Mouse (Mus musculus) spleen, adult 18-20 months (tissue): Measurements from ENCODE around the gene Mettl7a1.
A peak's percentile ranks its signal among the peaks of the same experiment; 100 is the strongest.
"Not testable (repeated sequence)": the region's sequence is repeated elsewhere in the genome, so short reads cannot be mapped to it uniquely, and the experiment has no call there.

Source experiments
- DNase-seq, 2 experiments: peaks; one replicate each; pipeline ENCODE4 v3.0.0; 2022; ENCODE audit warnings: mixed read lengths in 2 of 2

Gene Mettl7a1

DNA sequence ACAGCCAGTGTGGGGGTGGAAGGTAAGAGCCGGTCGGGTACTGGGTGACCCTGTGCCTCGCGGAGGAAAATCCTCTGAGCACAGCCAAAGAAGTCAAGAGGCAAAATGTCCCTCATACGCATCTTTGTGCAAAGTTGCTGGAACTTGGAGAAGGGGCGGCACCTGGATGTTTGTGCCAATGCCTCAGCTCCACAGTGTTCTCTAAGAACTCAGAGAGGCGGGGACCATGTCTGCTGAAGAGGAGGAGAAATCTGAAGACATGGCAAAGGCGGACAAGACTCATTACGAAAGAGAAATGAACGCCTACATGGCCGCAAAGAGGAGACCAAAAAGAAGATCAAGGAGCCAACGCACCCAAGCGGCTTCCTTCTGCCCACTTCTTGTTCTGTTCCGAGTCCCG, 2.4 kb upstream of the Mettl7a1 start:
- DNase-seq, result no peak

DNA sequence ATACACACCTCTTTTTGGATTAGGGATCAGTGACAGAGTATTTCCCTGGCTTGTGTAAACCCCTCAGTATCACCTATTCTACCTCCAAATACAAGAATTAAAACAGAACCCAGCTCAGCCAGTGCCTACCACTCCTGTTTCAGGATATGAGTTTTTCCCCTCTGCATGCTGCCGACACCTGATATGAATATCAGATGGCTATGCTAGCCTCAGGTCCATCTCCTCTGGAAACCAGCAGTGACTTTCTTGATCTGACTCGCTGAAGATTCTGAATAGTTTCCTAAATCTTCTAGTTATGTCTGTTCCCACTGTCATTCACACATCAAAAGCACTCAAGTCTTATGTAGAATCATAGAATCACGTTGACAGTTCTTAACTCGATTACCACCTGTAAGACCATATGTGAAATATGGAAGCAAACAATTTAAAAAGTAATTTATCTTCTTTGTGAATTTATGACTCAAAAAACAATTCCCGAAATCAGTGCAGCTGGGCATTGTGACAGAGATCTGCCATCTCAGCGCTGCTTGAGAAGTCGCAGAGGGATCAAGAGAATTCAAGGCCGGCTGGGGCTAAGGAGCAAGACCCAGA, 417 bp upstream of the Mettl7a1 start:
- DNase-seq, result no peak

DNA sequence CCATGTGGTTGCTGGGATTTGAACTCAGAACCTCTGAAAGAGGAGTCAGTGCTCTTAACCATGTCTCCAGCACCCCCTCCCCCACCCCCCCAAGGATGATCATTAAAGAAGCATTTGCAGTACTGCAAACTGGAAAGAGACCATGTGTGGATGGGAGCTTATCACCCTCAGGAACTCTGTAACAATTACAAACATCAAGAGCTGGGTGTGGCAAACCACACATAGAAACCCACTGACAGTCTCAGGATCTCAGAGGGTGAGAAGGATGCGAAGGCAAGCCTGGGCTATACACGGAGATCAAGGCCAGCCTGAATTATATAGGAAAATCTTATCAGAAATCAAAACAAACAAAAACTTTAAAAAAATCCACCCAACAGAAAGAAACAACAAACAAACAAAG, 2.3 kb downstream of the Mettl7a1 start:
- DNase-seq, result no peak

DNA sequence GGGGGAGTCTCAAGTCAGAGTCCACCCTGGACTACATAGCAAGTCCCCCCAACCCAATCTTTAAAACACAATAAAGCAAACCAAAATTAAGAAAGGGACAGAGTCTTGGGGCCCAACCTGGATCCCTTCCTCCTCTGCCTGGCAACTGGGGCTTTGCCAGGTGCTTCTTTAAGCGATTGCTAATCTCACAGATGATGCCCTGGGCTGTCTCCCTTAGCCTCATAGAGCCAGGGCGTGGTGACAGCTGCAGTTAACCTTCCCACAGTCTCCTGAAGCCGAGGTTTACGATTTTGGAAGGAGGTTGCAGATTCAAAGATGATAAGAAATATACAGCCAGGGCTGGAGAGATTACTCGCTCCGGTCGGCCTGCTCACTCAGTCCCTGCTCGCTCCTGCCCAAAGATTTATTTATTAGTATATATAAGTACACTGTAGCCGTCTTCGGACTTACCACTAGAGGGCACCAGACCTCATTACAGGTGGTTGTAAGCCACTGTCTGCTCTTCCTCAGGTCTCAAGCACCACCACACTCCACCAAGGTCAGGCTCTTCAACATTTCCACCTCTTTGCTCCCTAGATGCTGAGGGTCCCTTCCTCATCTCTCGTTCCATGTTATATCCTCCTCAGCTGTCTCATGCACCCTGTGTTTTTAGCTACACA, 3.6 kb downstream of the Mettl7a1 start:
- peak in 1 of 2 experiments; percentile 23 for DNase-seq

DNA sequence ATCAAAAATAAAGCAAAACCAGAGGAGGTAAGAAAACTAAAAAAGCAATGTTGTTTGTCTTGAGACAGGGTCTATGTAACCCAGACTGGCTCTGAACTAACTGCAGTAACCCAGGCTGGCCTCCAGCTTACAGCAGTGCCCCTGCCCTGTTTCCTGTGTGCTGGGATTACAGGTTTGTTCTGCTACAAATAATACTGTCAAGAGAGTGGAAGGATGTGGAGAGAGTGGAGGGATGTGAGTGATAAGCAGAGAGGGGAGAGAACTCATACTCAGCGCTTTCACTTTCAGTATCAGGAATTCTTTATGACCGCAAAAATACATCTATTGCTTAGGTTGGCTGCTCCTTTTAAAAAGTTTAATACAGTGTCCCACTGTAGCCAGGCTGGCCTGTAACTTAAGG, 8.4 kb downstream of the Mettl7a1 start:
- no peak for DNase-seq

DNA sequence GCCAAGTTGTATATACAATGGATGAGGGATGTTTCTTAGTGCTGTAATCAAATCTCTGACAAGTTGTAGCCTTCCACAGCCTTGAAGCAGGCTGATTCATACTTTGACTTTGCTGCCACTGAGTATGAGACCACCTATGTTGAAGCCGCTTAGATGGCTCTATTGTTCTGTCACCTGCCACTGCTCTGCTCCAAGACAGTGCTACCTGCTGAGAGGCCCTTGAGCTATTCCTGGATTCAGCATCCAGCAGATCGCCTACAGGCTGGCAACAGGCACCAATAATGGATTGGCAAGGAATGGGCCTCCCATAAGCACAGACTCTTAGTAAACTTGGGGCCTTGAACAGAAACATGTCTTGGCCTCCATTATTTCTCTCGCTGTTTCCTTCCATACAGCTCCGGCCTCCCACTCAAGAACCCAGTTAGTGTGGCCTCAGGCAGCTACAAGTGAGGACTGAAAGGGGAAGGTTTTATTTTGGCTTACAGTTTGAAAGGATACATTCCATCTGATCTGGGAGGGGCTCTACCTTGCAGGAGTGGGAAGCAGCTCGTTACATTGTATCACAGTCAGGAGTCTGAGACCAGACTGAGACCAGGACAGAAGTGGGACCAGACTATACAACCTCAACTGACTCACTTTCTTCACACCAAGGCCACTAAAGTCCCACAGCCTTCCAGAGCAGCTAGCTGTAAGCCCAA, 10.7 kb downstream of the Mettl7a1 start:
- DNase-seq, result no peak

DNA sequence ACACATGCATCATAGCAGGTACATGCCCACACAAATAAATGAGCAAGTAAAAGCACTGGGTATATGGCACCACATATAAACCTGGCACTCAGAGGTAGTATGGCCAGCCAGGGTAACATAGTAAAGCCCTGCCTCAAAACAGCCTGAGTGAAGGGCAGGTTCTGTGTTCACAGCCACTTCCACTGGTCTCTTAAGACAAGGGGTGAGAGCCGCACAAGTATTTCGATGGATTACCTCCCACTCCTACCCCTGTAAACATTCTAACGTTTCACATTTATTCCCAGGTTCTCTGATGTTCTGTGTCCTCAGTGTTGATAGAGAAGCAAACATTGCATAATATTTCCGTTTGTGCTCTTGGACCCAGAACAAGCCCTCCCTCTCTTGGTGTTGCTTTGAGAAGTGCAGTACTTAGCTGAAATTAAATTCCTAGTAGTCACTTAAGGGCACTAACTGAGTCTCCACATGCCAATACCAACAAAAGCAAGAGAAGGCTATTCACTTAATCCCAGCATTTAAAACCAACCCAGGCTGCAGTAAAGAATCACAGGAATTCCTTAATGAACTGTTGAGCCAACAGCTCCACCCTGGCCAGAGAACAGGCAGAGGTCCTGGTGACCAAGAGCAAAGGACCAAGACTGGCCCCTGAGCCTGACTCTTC, 14.2 kb downstream of the Mettl7a1 start:
- not testable (repeated sequence) for DNase-seq

DNA sequence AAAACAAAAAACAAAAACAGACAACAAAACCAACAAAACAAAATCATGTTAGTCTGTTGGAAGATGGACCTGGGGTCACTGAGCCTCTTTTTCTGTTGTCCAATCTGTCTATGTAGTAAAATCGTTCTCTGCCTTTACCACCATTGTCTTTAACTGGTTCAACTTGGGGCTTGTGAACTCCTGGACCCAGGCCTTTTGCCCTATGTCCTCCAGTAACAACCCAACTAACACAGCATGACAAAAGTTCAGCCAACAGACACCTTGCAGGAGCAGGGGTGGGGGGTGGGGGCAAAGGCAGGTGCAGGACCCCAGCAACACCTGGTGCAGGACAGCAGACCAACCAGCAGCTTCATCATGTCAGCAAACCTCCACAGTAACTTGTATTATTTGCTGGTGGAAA, 15.9 kb downstream of the Mettl7a1 start:
- no peak for DNase-seq

DNA sequence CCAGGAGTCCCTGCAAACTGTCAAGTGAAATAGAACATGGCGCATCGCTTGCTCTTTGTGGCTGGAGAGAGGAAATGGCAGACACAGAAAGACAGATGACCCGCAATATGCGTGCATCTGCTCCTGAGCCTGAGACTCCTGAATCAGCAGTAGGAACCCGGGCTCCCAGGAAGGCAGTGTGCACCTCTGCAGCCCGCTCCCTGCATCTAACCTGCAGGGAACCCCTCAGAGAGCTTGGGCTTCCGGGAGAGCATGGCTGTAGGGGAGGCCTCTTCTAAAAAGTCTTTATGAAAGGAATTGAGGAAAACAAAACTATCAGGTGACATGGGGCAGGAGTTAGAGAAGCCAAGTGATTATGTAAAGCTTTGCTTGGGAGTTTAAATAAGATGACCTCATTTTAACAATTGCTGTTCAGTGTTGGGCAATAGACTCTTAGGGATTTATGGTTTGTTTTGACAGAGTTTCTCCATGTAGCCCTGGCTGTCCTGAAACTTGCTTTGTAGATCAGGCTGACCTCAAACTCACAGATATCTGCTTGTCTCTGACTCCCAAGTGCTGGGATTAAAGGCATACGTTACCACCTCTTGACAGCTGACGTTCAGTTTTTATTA, 16.5 kb downstream of the Mettl7a1 start:
- no peak for DNase-seq

DNA sequence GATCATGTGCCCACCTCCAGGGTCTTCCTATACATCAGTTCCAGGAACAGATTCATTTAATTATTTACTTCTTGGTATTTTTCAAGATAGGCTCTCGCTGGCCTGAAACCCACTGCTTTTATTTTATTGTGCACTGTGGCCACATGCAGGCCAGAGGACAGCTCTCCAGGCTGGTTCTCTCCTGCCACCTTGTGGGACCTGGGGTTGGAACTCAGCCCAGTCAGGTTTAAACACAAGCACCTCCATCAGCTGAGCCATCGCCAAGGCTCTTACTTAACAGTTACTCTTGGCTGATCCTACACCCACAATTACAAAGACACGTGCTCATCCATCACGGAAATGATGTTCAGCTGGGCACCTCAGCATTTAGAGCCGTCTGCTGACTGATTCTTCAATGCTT, 17.2 kb downstream of the Mettl7a1 start:
- DNase-seq, result no peak

DNA sequence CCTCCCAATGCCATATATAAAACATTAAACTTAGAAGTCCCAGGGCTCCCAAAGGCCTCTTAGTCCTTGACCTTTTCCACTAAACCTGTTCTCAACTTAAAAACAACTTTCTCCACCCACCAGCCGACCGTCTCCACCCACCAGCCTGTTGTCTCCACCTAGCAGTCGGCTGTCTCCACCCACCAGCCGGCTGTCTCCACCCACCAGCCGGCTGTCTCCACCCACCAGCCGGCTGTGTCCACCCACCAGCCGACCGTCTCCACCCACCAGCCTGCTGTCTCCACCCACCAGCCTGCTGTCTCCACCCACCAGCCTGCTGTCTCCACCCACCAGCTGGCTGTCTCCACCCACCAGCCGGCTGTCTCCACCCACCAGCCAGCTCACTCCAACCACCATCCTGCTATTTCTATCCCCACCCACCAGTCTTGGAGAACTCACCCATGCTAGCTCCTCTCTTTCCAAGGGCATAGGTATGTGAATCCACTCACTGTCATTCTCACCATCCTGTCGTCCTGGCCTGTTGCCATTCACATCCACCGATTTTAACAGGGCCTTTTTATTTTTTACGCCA, 20.2 kb downstream of the Mettl7a1 start:
- no peak for DNase-seq

DNA sequence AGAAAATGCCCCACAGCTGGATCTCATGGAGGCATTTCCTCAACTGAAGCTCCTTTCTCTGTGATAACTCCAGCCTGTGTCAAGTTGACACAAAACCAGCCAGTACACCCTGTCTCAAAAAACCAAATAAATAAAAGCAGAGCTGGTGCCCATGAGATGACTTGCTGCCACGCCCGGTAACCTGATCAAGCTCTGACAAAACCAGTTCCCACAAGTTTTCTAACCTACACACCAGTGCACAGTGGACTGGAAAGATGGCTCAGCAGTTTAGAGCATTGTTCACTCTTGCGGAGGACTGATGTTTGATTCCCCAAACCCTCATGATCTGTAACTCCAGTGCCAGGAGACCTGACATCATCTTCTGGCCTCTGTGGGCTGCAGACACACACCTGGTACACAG, 21.3 kb downstream of the Mettl7a1 start:
- no peak for DNase-seq

DNA sequence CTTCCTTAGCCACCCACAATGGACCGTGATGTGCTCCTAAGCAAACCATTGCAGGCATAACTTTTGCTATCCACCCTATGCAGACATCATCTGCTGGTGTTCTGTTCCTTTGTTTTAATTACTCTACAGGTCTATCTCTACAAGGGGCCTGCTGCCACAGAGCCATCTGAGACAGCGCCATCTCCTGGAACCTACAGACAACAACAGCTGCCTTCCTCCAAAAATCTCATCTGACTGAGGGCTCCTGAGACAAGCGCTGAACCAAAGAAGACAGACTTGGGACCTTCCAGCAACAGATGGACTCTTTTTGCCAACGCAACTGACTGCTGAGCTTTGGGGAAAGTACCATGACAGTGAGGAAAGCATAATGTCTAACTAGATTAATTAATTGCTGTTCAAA, 24.1 kb downstream of the Mettl7a1 start:
- not testable (repeated sequence) for DNase-seq

DNA sequence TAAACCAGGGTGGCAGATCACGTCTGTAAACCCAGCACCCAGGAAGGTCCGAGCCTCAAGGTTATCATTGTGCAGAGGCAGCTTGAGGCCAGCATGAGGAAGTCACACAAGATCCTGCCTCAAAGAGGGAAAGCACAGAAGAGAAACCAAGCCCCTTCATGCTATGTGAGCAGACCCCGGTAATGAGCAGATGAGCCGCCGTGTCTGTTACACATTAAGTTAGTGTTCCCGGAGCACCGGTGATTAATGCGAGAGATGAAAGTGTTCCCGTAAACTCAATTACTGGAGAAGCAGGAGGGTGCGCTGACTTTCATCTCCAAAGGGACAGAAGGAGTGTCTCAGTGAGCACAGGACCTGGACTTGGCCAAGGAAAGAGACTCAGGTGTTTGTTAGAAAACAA, 25.4 kb downstream of the Mettl7a1 start:
- not testable (repeated sequence) for DNase-seq

DNA sequence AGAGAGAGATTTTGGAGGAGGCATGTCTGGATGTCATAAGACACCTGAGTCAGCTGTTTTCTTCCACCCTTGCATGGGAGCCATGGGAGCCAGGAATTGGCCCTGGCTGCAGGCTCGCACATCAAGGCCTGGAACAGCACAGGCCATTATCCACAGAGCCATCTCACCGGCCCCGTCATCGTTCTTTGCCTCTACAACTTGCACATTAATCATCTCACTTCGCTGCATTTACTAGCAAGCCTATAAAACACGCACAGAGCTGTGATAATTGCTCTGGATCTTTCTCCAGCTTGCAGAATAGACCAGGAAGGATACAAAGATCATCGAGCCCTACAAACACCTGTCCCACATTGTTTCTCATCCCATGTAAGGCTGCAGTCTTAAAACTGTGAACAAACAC, 26.8 kb downstream of the Mettl7a1 start:
- no peak for DNase-seq

DNA sequence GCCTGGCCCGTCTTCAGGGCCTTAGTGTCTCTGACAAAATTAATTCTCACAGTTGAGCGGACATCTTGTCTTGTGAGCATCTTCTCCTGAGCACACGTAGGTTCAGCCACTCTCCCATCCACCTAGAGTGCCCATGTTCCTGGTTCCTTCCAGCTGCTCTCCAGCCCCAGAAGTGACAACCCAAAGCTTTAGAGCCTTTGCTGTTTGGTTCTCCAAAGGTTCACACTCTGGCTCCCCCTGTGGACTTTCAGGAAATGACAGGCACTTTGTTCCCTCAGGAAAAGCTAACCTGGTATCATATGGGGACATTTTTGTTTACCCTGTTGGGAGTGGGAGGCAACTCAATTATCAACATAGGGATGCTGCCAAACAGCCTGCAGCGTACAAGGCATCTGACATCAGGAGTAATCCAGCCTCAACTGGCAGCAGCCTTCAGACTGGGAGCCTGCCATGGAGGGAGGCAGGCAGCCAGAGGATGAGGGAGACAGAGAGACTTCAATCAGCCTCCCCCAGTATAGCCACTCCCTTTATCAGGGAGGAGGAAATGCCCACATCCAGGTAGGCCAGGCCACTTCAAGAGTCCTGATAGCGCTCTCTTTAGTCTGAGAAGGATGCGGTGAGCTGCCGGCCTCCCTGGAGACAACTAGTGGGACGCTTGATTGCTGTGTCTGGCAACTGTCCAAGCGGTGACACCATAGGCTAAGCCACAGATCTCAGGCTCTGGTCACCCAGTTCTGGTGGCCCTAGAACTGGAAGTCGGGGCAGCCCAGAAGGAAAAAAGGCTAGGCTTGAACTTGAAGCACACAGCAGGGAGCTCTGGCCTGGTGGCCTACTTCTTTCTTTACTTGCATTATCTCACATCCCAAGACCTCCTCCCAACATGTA, 28.4 kb downstream of the Mettl7a1 start:
- not testable (repeated sequence) for DNase-seq

DNA sequence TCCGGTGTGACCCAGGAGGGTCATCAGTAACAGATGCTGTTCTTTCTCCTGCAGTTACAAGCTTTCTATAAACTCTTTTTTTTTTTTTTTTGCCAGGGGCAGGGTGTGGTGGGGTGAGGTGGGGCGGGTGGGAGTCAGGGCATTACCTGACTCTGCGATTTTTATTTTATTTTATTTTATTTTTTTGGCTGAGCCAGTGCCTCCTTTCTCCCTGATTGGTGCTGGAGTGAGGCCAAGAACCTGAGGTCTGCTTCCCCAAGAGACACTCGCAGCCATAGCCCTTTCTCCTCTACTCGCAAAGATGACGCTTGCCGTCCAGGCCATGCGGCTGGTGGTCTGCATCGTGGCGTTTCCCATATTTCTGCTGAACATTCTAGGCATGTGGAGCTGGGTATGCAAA, 30.7 kb downstream of the Mettl7a1 start, which contains the start of gene Mettl7a3:
Gene Mettl7a3 (plus strand): TSS at position 301 of the 400 bp plus-strand sequence.
- DNase-seq, result no peak

DNA sequence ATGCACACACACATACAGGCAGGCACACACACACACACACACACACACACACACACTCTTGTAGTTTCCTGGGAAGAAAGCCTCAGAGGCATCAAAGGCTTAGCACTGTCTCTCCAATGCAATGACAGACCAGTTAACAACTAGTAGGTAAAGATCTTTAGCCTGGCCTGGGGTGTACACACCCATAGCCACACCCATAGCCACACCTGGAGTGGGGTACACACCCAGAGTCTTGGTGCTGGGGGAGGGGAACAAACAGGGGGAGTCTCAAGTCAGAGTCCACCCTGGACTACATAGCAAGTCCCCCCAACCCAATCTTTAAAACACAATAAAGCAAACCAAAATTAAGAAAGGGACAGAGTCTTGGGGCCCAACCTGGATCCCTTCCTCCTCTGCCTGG, 33.4 kb downstream of the Mettl7a1 start:
- DNase-seq, result not testable (repeated sequence)

DNA sequence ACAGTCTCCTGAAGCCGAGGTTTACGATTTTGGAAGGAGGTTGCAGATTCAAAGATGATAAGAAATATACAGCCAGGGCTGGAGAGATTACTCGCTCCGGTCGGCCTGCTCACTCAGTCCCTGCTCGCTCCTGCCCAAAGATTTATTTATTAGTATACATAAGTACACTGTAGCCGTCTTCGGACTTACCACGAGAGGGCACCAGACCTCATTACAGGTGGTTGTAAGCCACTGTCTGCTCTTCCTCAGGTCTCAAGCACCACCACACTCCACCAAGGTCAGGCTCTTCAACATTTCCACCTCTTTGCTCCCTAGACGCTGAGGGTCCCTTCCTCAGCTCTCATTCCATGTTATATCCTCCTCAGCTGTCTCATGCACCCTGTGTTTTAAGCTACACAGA, 33.9 kb downstream of the Mettl7a1 start:
- peak; percentile 35 to 60 for DNase-seq

DNA sequence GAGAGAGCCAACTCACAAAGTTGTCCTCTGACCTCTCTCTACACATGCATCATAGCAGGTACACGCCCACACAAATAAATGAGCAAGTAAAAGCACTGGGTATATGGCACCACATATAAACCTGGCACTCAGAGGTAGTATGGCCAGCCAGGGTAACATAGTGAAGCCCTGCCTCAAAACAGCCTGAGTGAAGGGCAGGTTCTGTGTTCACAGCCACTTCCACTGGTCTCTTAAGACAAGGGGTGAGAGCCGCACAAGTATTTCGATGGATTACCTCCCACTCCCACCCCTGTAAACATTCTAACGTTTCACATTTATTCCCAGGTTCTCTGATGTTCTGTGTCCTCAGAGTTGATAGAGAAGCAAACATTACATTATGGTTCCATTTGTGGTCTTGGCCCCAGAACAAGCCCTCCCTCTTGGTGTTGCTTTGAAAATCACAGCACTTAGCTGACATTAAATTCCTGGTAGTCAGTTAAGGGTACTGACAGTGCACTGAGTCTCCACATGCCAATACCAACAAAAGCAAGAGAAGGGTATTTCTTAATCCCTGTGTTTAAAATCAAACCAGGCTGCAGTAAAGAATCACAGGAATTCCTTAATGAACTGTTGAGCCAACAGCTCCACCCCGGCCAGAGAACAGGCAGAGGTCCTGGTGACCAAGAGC, 37.5 kb downstream of the Mettl7a1 start:
- not testable (repeated sequence) for DNase-seq

DNA sequence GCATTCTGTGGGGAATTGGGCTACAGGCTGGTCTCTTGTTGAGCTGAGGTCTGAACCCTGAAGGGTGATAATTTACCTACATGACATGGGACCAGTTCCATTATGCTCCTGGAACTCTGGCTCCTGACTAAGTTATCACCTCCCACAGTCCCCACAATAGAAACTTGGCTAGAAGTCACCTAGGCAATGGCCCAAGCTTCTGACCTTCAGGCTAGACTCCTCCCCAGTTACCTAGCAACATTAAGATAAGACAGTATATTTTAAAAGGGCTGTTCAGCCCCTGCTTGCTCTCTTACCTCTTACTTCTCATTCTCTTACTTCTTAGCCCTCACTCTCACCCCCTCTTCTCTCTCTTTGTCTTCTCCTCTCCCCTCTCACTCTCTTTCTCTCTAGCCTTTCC, 41.5 kb downstream of the Mettl7a1 start:
- no peak for DNase-seq
